Mouse (Mus musculus) stomach, embryonic 16.5 days (tissue): Measurements from ENCODE around the gene Gfra1. TPM values are rescaled to one million over a fixed set of nuclear protein-coding genes. Genes with fewer than 3 reads are reported as not detected.

ENCODE experiments used
- ATAC-seq: fragments of 200-750 bp; cut with Nextera tagmentation; 2 replicates; pipeline ENCODE4 v1.8.0; 2017; ENCODE audit warnings: moderate number of reproducible peaks, moderate TSS enrichment; ENCODE audit not compliant: insufficient read depth, low FRiP score
- H3K27ac ChIP-seq: fragments of 300-500 bp; sonication (generic); 2 replicates; pipeline ENCODE4 v1.5.1; 2014; ENCODE audit warnings: low read length
- H3K27me3 ChIP-seq: fragments of 300-500 bp; sonication (generic); 2 replicates; pipeline ENCODE4 v1.6.1; 2014; ENCODE audit warnings: low read length, control low read depth, mixed read lengths; ENCODE audit not compliant: control insufficient read depth, insufficient read depth
- H3K36me3 ChIP-seq: fragments of 300-500 bp; sonication (generic); 2 replicates; pipeline ENCODE4 v1.6.1; 2014; ENCODE audit warnings: low read length; ENCODE audit not compliant: control insufficient read depth, insufficient read depth
- H3K4me1 ChIP-seq: fragments of 300-500 bp; sonication (generic); 2 replicates; pipeline ENCODE4 v1.6.1; 2014; ENCODE audit warnings: low read length, control low read depth, mixed read lengths; ENCODE audit not compliant: control insufficient read depth, insufficient read depth
- H3K4me2 ChIP-seq: fragments of 300-500 bp; sonication (generic); 2 replicates; pipeline ENCODE4 v1.6.1; 2014; ENCODE audit warnings: low read depth, low read length, mixed read lengths
- H3K4me3 ChIP-seq: fragments of 300-500 bp; sonication (generic); replicated peaks from 2 replicates; pipeline ENCODE4 v1.5.1; 2014; ENCODE audit warnings: mild to moderate bottlenecking, low read length
- H3K9ac ChIP-seq: fragments of 300-500 bp; sonication (generic); 2 replicates; pipeline ENCODE4 v1.6.1; 2014; ENCODE audit warnings: low read length
- H3K9me3 ChIP-seq: fragments of 300-500 bp; sonication (generic); replicated peaks from 2 replicates; pipeline ENCODE4 v1.6.1; 2016; ENCODE audit warnings: low read length, control low read depth; ENCODE audit not compliant: control insufficient read depth
- WGBS: fragments of 180-500 bp; shearing (Covaris S2); extraction: QIAGEN DNeasy Blood & Tissue Kit; methylation state at CpG from one replicate; pipeline ENCODE4 v1.1.7; 2014; 5-methylcytosine and 5-hydroxymethylcytosine counted together
- polyA plus RNA-seq: library from polyadenylated mRNA; unstranded; fragments of >200 nt; fragmentation: Nextera tagmentation; extraction: Ambion mirVana; gene quantifications from 2 replicates; pipeline ENCODE4 v1.2.1, GENCODE M21; 2015

Gene Gfra1
- polyA plus RNA-seq, 1 experiment from 2014 or later: 31.1 TPM

DNA sequence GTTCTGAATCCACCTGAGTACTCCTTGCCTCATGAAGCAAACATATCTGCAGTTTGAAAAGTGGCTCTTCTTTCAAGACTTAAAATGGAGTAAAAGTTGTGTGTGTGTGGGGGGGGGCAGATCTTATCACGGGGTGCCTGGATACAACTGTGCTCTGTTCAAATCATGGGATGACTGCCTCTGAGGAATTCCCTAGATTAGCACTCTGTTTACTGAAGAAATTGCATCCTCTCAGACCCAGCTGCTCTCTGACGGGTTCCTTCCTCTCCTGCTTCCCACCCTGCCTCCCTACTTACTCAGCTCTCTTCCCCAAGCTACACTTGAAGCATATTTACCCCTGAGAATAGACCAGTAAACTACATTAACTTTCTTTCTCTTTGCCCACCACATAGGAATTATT, 87.2 kb downstream of the Gfra1 start:
- peaks cover 7% of the 10 kb centered on the region; the same call in 1 of the 2 replicates for H3K4me1 ChIP-seq
- no peak for ATAC-seq
- H3K4me3 ChIP-seq: no peak overlapping the region
- H3K4me2 ChIP-seq: no peak overlapping the region
- H3K9me3 ChIP-seq: no peaks in the 10 kb centered on the region
- 27% methylated on average over 2 of the region's 2 CpGs for WGBS
- no peak overlapping the region for H3K9ac ChIP-seq
- no peaks in the 10 kb centered on the region for H3K36me3 ChIP-seq
- no peaks in the 10 kb centered on the region for H3K27me3 ChIP-seq
- H3K27ac ChIP-seq: no peak overlapping the region

DNA sequence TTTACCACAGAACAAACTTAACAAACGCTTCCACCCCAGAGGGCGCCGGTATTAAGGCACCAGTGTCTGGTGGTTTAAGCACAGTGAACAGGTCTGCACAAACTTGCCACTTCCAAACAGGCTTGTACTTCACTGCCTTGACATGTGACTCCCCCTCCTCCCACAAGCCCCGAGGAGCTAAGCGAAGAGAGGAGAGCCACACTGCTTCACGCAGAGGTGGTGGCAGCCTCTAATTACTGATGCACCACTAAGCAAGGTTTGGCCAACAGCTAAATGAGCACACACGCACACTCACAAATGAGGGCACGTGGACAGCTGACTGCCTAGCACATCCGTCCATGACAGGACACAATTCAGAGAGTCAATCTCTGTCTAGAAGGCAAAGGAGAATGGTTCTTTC, 91.0 kb downstream of the Gfra1 start:
- no peak overlapping the region for H3K27ac ChIP-seq
- no peak overlapping the region for H3K9ac ChIP-seq

GRCm38 (mm10) chr19:58360982-58361381, 94.7 kb downstream of the Gfra1 start:
- H3K4me3 ChIP-seq: no peak overlapping the region
- 57% methylated on average over 1 of the region's 1 CpGs for WGBS
- no peaks in the 10 kb centered on the region for H3K9me3 ChIP-seq
- no peak overlapping the region for H3K27ac ChIP-seq
- no peaks in the 10 kb centered on the region for H3K4me1 ChIP-seq
- no peak overlapping the region for H3K9ac ChIP-seq
- H3K36me3 ChIP-seq: no peaks in the 10 kb centered on the region
- no peaks in the 10 kb centered on the region for H3K27me3 ChIP-seq
- no peak overlapping the region for H3K4me2 ChIP-seq
- ATAC-seq: no peak

More for the DNA sequence above, 91.0 kb downstream of the Gfra1 start:
- H3K4me1 ChIP-seq: peaks cover 3% of the 10 kb centered on the region; the same call in 1 of the 2 replicates
- no peak for ATAC-seq
- H3K9me3 ChIP-seq: no peaks in the 10 kb centered on the region
- H3K36me3 ChIP-seq: no peaks in the 10 kb centered on the region
- no peak overlapping the region for H3K4me3 ChIP-seq
- no peaks in the 10 kb centered on the region for H3K27me3 ChIP-seq
- no peak overlapping the region for H3K4me2 ChIP-seq
- WGBS: 76% methylated on average over 9 of the region's 9 CpGs

- no peak for ATAC-seq
Observed at GRCm38 (mm10) chr19:58358063-58358462, 97.6 kb downstream of the Gfra1 start.

DNA sequence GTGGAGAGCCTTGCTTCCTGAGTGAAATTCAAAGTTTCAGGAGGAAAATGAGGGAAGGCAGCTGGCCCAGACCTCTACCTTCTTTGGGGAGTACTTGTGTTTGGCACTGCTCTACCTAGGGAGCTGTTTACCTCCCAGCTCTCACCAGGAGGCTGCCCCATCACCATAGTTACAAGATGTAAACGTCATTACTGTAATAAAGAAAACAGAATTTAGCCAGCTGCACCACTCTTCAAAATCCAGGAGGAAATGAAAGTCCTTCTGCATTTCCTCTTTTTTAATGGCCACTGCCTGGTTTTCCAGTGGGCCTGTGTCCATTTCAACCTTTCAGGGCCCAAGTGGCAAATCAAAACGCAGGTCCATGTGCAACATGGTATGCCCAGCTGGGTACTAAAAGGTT, 101.8 kb downstream of the Gfra1 start:
- no peaks in the 10 kb centered on the region for H3K9me3 ChIP-seq
- H3K4me2 ChIP-seq: no peak overlapping the region
- 31% methylated on average over 2 of the region's 2 CpGs for WGBS
- H3K27me3 ChIP-seq: no peaks in the 10 kb centered on the region
- H3K9ac ChIP-seq: no peak overlapping the region
- no peaks in the 10 kb centered on the region for H3K36me3 ChIP-seq
- no peak for ATAC-seq
- 0 out of 2 replicates have a peak, but pooled peaks cover 3% of the 10 kb centered on the region for H3K4me1 ChIP-seq
- no peak overlapping the region for H3K27ac ChIP-seq
- no peak overlapping the region for H3K4me3 ChIP-seq

More at GRCm38 (mm10) chr19:58358063-58358462, 97.6 kb downstream of the Gfra1 start:
- H3K9ac ChIP-seq: no peak overlapping the region
- H3K36me3 ChIP-seq: no peaks in the 10 kb centered on the region
- H3K27ac ChIP-seq: no peak overlapping the region
- H3K4me2 ChIP-seq: no peak overlapping the region
- H3K9me3 ChIP-seq: no peaks in the 10 kb centered on the region
- H3K4me1 ChIP-seq: 0 out of 2 replicates have a peak, but pooled peaks cover 3% of the 10 kb centered on the region
- WGBS: 81% methylated on average over 13 of the region's 13 CpGs
- no peaks in the 10 kb centered on the region for H3K27me3 ChIP-seq
- H3K4me3 ChIP-seq: no peak overlapping the region

- H3K9ac ChIP-seq: no peak overlapping the region
- no peaks in the 10 kb centered on the region for H3K9me3 ChIP-seq
- no peak for ATAC-seq
- H3K27ac ChIP-seq: no peak overlapping the region
- H3K27me3 ChIP-seq: no peaks in the 10 kb centered on the region
- H3K4me2 ChIP-seq: no peak overlapping the region
- H3K4me3 ChIP-seq: no peak overlapping the region
- H3K4me1 ChIP-seq: 0 out of 2 replicates have a peak, but pooled peaks cover 3% of the 10 kb centered on the region
- no peaks in the 10 kb centered on the region for H3K36me3 ChIP-seq
- WGBS: 68% methylated on average over 13 of the region's 13 CpGs
Observed at GRCm38 (mm10) chr19:58353260-58353870, 102.3 kb downstream of the Gfra1 start.

- 53% methylated on average over 5 of the region's 5 CpGs for WGBS
- ATAC-seq: no peak
- no peak overlapping the region for H3K9ac ChIP-seq
Observed at GRCm38 (mm10) chr19:58349890-58350408, 105.8 kb downstream of the Gfra1 start.

GRCm38 (mm10) chr19:58345137-58345536, 110.6 kb downstream of the Gfra1 start:
- Histone ChIP-seq H3K4me1 (no peaks in the 10 kb centered on the region), H3K27ac (no peak overlapping the region), H3K36me3 (no peaks in the 10 kb centered on the region), H3K4me2 (no peak overlapping the region), H3K27me3 (no peaks in the 10 kb centered on the region), H3K9me3 (no peaks in the 10 kb centered on the region), H3K9ac (no peak overlapping the region), H3K4me3 (no peak overlapping the region)
- 63% methylated on average over 7 of the region's 7 CpGs for WGBS
- no peak for ATAC-seq

More at GRCm38 (mm10) chr19:58349890-58350408, 105.8 kb downstream of the Gfra1 start:
- H3K4me3 ChIP-seq: no peak overlapping the region
- no peaks in the 10 kb centered on the region for H3K36me3 ChIP-seq
- H3K4me1 ChIP-seq: 0 out of 2 replicates have a peak, but pooled peaks cover 3% of the 10 kb centered on the region
- H3K27ac ChIP-seq: no peak overlapping the region
- no peaks in the 10 kb centered on the region for H3K27me3 ChIP-seq
- no peaks in the 10 kb centered on the region for H3K9me3 ChIP-seq
- H3K4me2 ChIP-seq: no peak overlapping the region

DNA sequence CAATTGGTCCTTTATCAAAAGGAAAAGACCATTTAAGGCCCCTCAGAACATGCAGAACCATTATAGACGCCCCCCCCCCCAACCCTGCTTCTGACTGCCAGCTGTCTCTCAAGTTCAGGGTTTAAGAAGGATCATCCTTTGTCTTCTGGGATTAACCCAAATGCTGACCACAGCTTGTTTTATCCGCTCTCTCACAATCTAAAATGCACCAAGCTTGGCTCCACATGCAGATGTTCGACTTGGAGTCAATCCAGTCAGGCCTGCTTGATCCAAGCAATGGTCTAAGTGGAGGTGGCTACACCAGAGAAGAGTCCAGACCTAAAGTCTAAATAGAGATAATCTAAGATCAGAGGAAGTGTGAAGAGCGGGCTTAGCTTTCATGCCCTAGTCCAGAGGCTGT, 114.4 kb downstream of the Gfra1 start:
- 66% methylated on average over 4 of the region's 4 CpGs for WGBS
- ATAC-seq: no peak

More for the DNA sequence above, 114.4 kb downstream of the Gfra1 start:
- no peaks in the 10 kb centered on the region for H3K4me1 ChIP-seq
- H3K27ac ChIP-seq: no peak overlapping the region
- no peaks in the 10 kb centered on the region for H3K36me3 ChIP-seq
- H3K9me3 ChIP-seq: no peaks in the 10 kb centered on the region
- no peak overlapping the region for H3K4me3 ChIP-seq
- no peak overlapping the region for H3K4me2 ChIP-seq
- no peaks in the 10 kb centered on the region for H3K27me3 ChIP-seq
- H3K9ac ChIP-seq: no peak overlapping the region
